ENCODE assay signal across 34 mouse cellular contexts in the genomic region with DNA sequence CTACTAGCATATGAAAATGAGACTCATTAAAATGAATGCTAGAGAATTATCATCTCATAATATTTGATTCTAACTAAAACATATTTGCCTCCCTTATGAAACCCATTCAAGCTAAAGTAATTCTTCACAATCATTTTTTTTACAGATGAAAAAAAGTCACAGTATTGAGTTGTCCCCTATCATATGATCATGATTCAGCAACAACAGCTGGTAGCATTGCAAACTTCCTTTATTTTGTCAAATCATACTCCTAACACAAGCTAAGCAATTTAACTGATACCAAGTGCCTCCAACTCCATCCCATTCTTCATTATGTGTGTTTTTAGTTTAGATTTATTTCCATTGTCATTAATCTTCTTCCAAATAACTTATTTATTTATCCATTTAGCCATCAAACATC.
"Had no signal": no experiment of that assay in that cellular context is flagged by ENCODE, and none has a peak within 500 bp of the region (broad histone marks: within the 10 kb centered on the region; RNA-seq: fewer than 3 reads in every experiment).

No protein-coding gene starts in this region.

- ATAC-seq: hindbrain, embryonic 16.5 days; hindbrain, postnatal 0 days; inflammation-experienced regulatory T-cells, adult 6 months; intestine, embryonic 15.5 days; intestine, embryonic 16.5 days; intestine, postnatal 0 days had no signal

- H3K27ac ChIP-seq: heart, embryonic 13.5 days; heart, embryonic 15.5 days; hindbrain, embryonic 10.5 days; hindbrain, embryonic 12.5 days; hindbrain, embryonic 13.5 days; hindbrain, embryonic 14.5 days; hindbrain, embryonic 15.5 days; hindbrain, postnatal 0 days; intestine, embryonic 15.5 days; kidney, embryonic 15.5 days; kidney, postnatal 0 days; layer of hippocampus, adult 2 months; left cerebral cortex, adult 2 months had no signal

- H3K9ac ChIP-seq: heart, embryonic 12.5 days; heart, embryonic 13.5 days; heart, embryonic 15.5 days; hindbrain, embryonic 12.5 days; hindbrain, embryonic 13.5 days; hindbrain, embryonic 14.5 days; hindbrain, embryonic 15.5 days; intestine, embryonic 15.5 days; kidney, embryonic 15.5 days had no signal

- H3K4me1 ChIP-seq: heart, embryonic 12.5 days; heart, embryonic 13.5 days; heart, embryonic 15.5 days; hindbrain, embryonic 10.5 days; hindbrain, embryonic 12.5 days; hindbrain, embryonic 13.5 days; hindbrain, embryonic 15.5 days; intestine, embryonic 15.5 days; kidney, embryonic 15.5 days had no signal

- H3K36me3 ChIP-seq: heart, embryonic 12.5 days; heart, embryonic 13.5 days; heart, embryonic 15.5 days; hindbrain, embryonic 10.5 days; hindbrain, embryonic 12.5 days; hindbrain, embryonic 13.5 days; hindbrain, embryonic 15.5 days; intestine, embryonic 15.5 days; kidney, embryonic 15.5 days had no signal

- H3K4me3 ChIP-seq: heart, embryonic 12.5 days; heart, embryonic 13.5 days; heart, embryonic 15.5 days; hindbrain, embryonic 10.5 days; hindbrain, embryonic 12.5 days; hindbrain, embryonic 13.5 days; hindbrain, embryonic 15.5 days; intestine, embryonic 15.5 days; kidney, embryonic 15.5 days; layer of hippocampus, adult 2 months; left cerebral cortex, adult 2 months had no signal

- H3K27me3 ChIP-seq: heart, embryonic 12.5 days; heart, embryonic 13.5 days; heart, embryonic 15.5 days; hindbrain, embryonic 12.5 days; hindbrain, embryonic 13.5 days; hindbrain, embryonic 15.5 days; intestine, embryonic 15.5 days; kidney, embryonic 15.5 days had no signal

- DNase-seq: heart, postnatal 10 days; heart, postnatal 14 days; heart, postnatal 36 days; heart, postnatal 4 days; kidney, adult 11 months; kidney, adult 18-20 months; kidney, adult 2 months; kidney, adult 8-10 months; kidney, adult 9 months; kidney, postnatal 10 days; kidney, postnatal 14 days; kidney, postnatal 25 days; kidney, postnatal 36 days; kidney, postnatal 4 days; layer of hippocampus, adult 9-11 months; layer of hippocampus, postnatal 36 days had no signal

- H3K9me3 ChIP-seq: heart, embryonic 12.5 days; heart, embryonic 13.5 days; heart, embryonic 15.5 days; hindbrain, embryonic 10.5 days; hindbrain, embryonic 12.5 days; hindbrain, embryonic 13.5 days; hindbrain, embryonic 15.5 days; intestine, embryonic 15.5 days; kidney, embryonic 15.5 days had no signal
